In genomic region chr1:38862213-38862612, GRCm38 (mm10) we compare ENCODE assay signal across 10 mouse cellular contexts. TPM values are rescaled to one million over a fixed set of nuclear protein-coding genes. Genes with fewer than 3 reads are reported as not detected.
DNase-seq lines count a peak whose midpoint lies in the region; ATAC-seq and TF ChIP-seq lines count a peak whose summit lies in the region.
"Had no signal": no experiment of that assay in that cellular context is flagged by ENCODE, and none has a peak within 500 bp of the region (broad histone marks: within the 10 kb centered on the region; RNA-seq: fewer than 3 reads in every experiment).

No protein-coding gene starts in this region.

- intact Hi-C loops in heart, postnatal 25 days (cut with DNase I), result no loop called here

- H3K27me3 ChIP-seq in kidney, embryonic 16.5 days (ENCODE audit: insufficient read depth, low read length), result no peaks in the 10 kb centered on the region
- no peaks in the 10 kb centered on the region for H3K27me3 ChIP-seq in ES-Bruce4 (ENCODE audit: control insufficient read depth, insufficient read depth, low read length, poor library complexity, severe bottlenecking)
- H3K27me3 ChIP-seq: limb, embryonic 12.5 days had no signal

- no peak for ATAC-seq in kidney, embryonic 16.5 days (ENCODE audit: low FRiP score, low TSS enrichment)
- ATAC-seq in megakaryocyte progenitor cell, adult 5-6 weeks (replicated peaks; ENCODE audit: poor library complexity), result peak; percentile 54

- H3K9me3 ChIP-seq in kidney, embryonic 16.5 days (ENCODE audit: low read length), result no peaks in the 10 kb centered on the region
- no peaks in the 10 kb centered on the region for H3K9me3 ChIP-seq in ES-Bruce4 (replicated peaks; ENCODE audit: control insufficient read depth, insufficient read depth, low read length, poor library complexity, severe bottlenecking)
- H3K9me3 ChIP-seq: limb, embryonic 12.5 days had no signal

- WGBS in kidney, embryonic 16.5 days, result 17% methylated on average over 4 of the region's 4 CpGs

- no peak overlapping the region for H3K9ac ChIP-seq in kidney, embryonic 16.5 days (replicated peaks; ENCODE audit: low read length)
- H3K9ac ChIP-seq in ES-Bruce4 (ENCODE audit: low read depth, poor library complexity, severe bottlenecking), result no peak overlapping the region
- H3K9ac ChIP-seq: limb, embryonic 12.5 days had no signal

- TF ChIP-seq EP300 in ES-Bruce4 (IDR thresholded peaks at IDR 0.05; ENCODE audit: insufficient read depth, low read depth, low read length), result no peak

- H3K4me2 ChIP-seq in kidney, embryonic 16.5 days (replicated peaks; ENCODE audit: low read depth, low read length), result no peak overlapping the region
- H3K4me2 ChIP-seq: limb, embryonic 12.5 days had no signal

- H3K4me3 ChIP-seq in kidney, embryonic 16.5 days (ENCODE audit: low read length), result no peak overlapping the region
- H3K4me3 ChIP-seq in ES-Bruce4 (ENCODE audit: low read depth, low read length), result no peak overlapping the region
- H3K4me3 ChIP-seq in embryonic fibroblast, embryonic 13.5 days (ENCODE audit: insufficient read depth, low read length), result no peak overlapping the region
- H3K4me3 ChIP-seq: erythroblast, embryonic 14.5 days; limb, embryonic 12.5 days had no signal

- H3K36me3 ChIP-seq in kidney, embryonic 16.5 days (ENCODE audit: insufficient read depth, low read length), result no peaks in the 10 kb centered on the region
- H3K36me3 ChIP-seq in ES-Bruce4 (ENCODE audit: control insufficient read depth, insufficient read depth, low read length, poor library complexity, severe bottlenecking), result no peaks in the 10 kb centered on the region

- H3K4me1 ChIP-seq in kidney, embryonic 16.5 days (ENCODE audit: insufficient read depth, low read length), result no peaks in the 10 kb centered on the region
- no peaks in the 10 kb centered on the region for H3K4me1 ChIP-seq in ES-Bruce4 (ENCODE audit: control insufficient read depth, insufficient read depth, low read length)
- no peaks in the 10 kb centered on the region for H3K4me1 ChIP-seq in embryonic fibroblast, embryonic 13.5 days (ENCODE audit: control insufficient read depth, insufficient read depth, low read length)

- peak; percentile 28 to 37 for DNase-seq in kidney, postnatal 4 days
- DNase-seq in ZHBTc4 (ENCODE audit: low read depth, low spot score), result peak; percentile 57
- no peak for DNase-seq in urinary bladder, postnatal 36 days (ENCODE audit: low spot score in 2 of 2)
- no peak for DNase-seq in heart, postnatal 25 days (ENCODE audit: low spot score)

- no peak for TF ChIP-seq POLR2A in ES-Bruce4 (IDR thresholded peaks at IDR 0.05; ENCODE audit: insufficient read depth, low read length)
- no peak for TF ChIP-seq POLR2A in embryonic fibroblast, embryonic 13.5 days (IDR thresholded peaks at IDR 0.05; ENCODE audit: low read depth, low read length)

- peak; percentile 78 for TF ChIP-seq CTCF in ES-Bruce4 (IDR thresholded peaks at IDR 0.05; ENCODE audit: low read depth, low read length)
- TF ChIP-seq CTCF in embryonic fibroblast, embryonic 13.5 days (IDR thresholded peaks at IDR 0.05; ENCODE audit: borderline replicate concordance, insufficient read depth, low read length), result peak; percentile 33; the same call in 1 of the 2 replicates

- no peak overlapping the region for H3K27ac ChIP-seq in kidney, embryonic 16.5 days (ENCODE audit: low read length)
- H3K27ac ChIP-seq in ES-Bruce4 (ENCODE audit: insufficient read depth, low read length), result no peak overlapping the region
- H3K27ac ChIP-seq in embryonic fibroblast, embryonic 13.5 days (ENCODE audit: insufficient read depth, low read length), result no peak overlapping the region
- H3K27ac ChIP-seq: limb, embryonic 12.5 days had no signal

RNA-seq across cellular contexts. Expression of gene Lonrf2, which starts 25.7 kb away (rescaled TPM):
- polyA plus RNA-seq in kidney, embryonic 16.5 days (2015; fragmentation: Nextera tagmentation; extraction: Ambion mirVana), result 1.1 and 1.4 TPM in 2 replicates
- polyA plus RNA-seq in ES-Bruce4 (2011; ENCODE audit: insufficient read depth, insufficient read length, low read depth, missing spikeins), result 0.12 and 0.32 TPM in 2 replicates
- 0.52 and 1.9 TPM in 2 replicates for polyA plus RNA-seq in embryonic fibroblast, embryonic 13.5 days (2011; ENCODE audit: insufficient read length, low read depth, missing spikeins)
- not detected in 2 replicates for total RNA-seq in megakaryocyte progenitor cell, adult 5-6 weeks (2015)
- 0.10 and 0.21 TPM in 2 replicates for total RNA-seq in megakaryocyte progenitor cell, adult 5-6 weeks (2017)
- total RNA-seq in heart, postnatal 25 days (2021), result 1 to 10 TPM; 3.4 to 4.2 TPM
- polyA plus RNA-seq: erythroblast, embryonic 14.5 days had no signal

RNA-seq across cellular contexts. Expression of gene Chst10, which starts 35.7 kb away (rescaled TPM):
- 3.8 and 4.9 TPM in 2 replicates for polyA plus RNA-seq in kidney, embryonic 16.5 days (2015; fragmentation: Nextera tagmentation; extraction: Ambion mirVana)
- 7.7 and 8.5 TPM in 2 replicates for polyA plus RNA-seq in ES-Bruce4 (2011; ENCODE audit: insufficient read depth, insufficient read length, low read depth, missing spikeins)
- polyA plus RNA-seq in embryonic fibroblast, embryonic 13.5 days (2011; ENCODE audit: insufficient read length, low read depth, missing spikeins), result 2.7 and 3.2 TPM in 2 replicates
- total RNA-seq in megakaryocyte progenitor cell, adult 5-6 weeks (2015), result 0.32 and 1.7 TPM in 2 replicates
- 0.25 and 0.57 TPM in 2 replicates for total RNA-seq in megakaryocyte progenitor cell, adult 5-6 weeks (2017)
- total RNA-seq in heart, postnatal 25 days (2021), result under 1 TPM; 0.29 to 0.34 TPM

Comparison
In these comparisons a context has a peak if more than half of its experiments do, and no peak if none do; other contexts are left out.
1. DNase-seq: peak in kidney, postnatal 4 days (2 of 2) and ZHBTc4 (single experiment); none in urinary bladder, postnatal 36 days (0 of 2) and heart, postnatal 25 days (single experiment).